Mouse (Mus musculus) CH12.LX (cell line): ENCODE measurements around the gene Gm20481. TPM values are rescaled to one million over a fixed set of nuclear protein-coding genes. Genes with fewer than 3 reads are reported as not detected.

Experiments
- DNase-seq: peaks from one replicate; pipeline ENCODE4 v3.0.0-alpha.2; 2013; ENCODE audit errors: extremely low read depth
- H3K27ac ChIP-seq: 2 replicates; pipeline ENCODE4 v1.5.1; 2012; ENCODE audit warnings: low read depth, mild to moderate bottlenecking, control low read depth, moderate library complexity; ENCODE audit not compliant: insufficient read depth
- H3K27me3 ChIP-seq: replicated peaks from 2 replicates; pipeline ENCODE3; 2012; ENCODE audit warnings: inconsistent platforms
- H3K36me3 ChIP-seq, 2 experiments: replicated peaks in 1 of 2; 2 replicates each; pipeline versions ENCODE3 to v1.6.1; 2012; ENCODE audit warnings: inconsistent platforms in 1 of 2, low read length in 1 of 2, mild to moderate bottlenecking in 1 of 2, mixed read lengths in 1 of 2, moderate library complexity in 1 of 2; ENCODE audit not compliant: control insufficient read depth in 1 of 2, insufficient read depth in 1 of 2
- H3K4me1 ChIP-seq, 2 experiments: 2 replicates each; pipeline ENCODE4 v1.6.1; 2012; ENCODE audit warnings: inconsistent platforms in 1 of 2, moderate library complexity in 1 of 2; ENCODE audit not compliant: insufficient read depth in 2 of 2, control insufficient read depth in 1 of 2
- H3K4me2 ChIP-seq: 2 replicates; pipeline ENCODE4 v1.6.1; 2012; ENCODE audit warnings: low read depth, mild to moderate bottlenecking, control low read depth; ENCODE audit not compliant: poor library complexity, insufficient read depth, severe bottlenecking
- H3K4me3 ChIP-seq, 3 experiments: fragments of 150-350 bp in 1 of 3; sonication (generic) in 1 of 3; replicated peaks in 1 of 3; 2 replicates each; pipeline versions ENCODE3 to v1.5.1; 2011 to 2012; ENCODE audit warnings: low read depth in 2 of 3, low read length in 2 of 3, mild to moderate bottlenecking in 2 of 3, moderate library complexity in 2 of 3, control low read depth in 1 of 3, improper control_type of control experiment in 1 of 3, inconsistent platforms in 1 of 3, mixed read lengths in 1 of 3; ENCODE audit not compliant: poor library complexity in 1 of 3
- H3K79me2 ChIP-seq: replicated peaks from 2 replicates; pipeline ENCODE4 v1.6.1; 2012; ENCODE audit warnings: mild to moderate bottlenecking, moderate library complexity; ENCODE audit not compliant: control insufficient read depth, poor library complexity, insufficient read depth, severe bottlenecking; ENCODE audit errors: extremely low read depth
- H3K9ac ChIP-seq: 2 replicates; pipeline ENCODE4 v1.6.1; 2012; ENCODE audit warnings: low read depth, mild to moderate bottlenecking, control low read depth, moderate library complexity; ENCODE audit not compliant: insufficient read depth
- H3K9me3 ChIP-seq: replicated peaks from 2 replicates; pipeline ENCODE3; 2012; ENCODE audit warnings: low read length, inconsistent platforms, mixed read lengths
- CHD2 ChIP-seq: IDR thresholded peaks from 2 replicates; pipeline ENCODE4 v1.6.1; 2011; ENCODE audit warnings: low read length, improper control_type of control experiment
- CTCF ChIP-seq, 2 experiments: IDR thresholded peaks in 1 of 2; conservative IDR thresholded peaks in 1 of 2; 2 replicates each; pipeline ENCODE4 v1.5.1; 2011 to 2012; ENCODE audit warnings: low read depth in 2 of 2, low read length in 2 of 2, improper control_type of control experiment in 1 of 2, inconsistent platforms in 1 of 2, mild to moderate bottlenecking in 1 of 2, moderate library complexity in 1 of 2
- E2F4 ChIP-seq: IDR thresholded peaks from 2 replicates; pipeline ENCODE4 v1.6.1; 2011; ENCODE audit warnings: low read depth, low read length, improper control_type of control experiment; ENCODE audit not compliant: insufficient replicate concordance
- ELF1 ChIP-seq: IDR thresholded peaks from 2 replicates; pipeline ENCODE4 v1.6.1; 2014; ENCODE audit warnings: low read depth, mild to moderate bottlenecking, inconsistent platforms, low read length, improper control_type of control experiment
- EP300 ChIP-seq: IDR thresholded peaks from 2 replicates; pipeline ENCODE4 v1.6.1; 2011; ENCODE audit warnings: low read length, improper control_type of control experiment
- ETS1 ChIP-seq: conservative IDR thresholded peaks from 2 replicates; pipeline ENCODE4 v1.6.1; 2012; ENCODE audit warnings: low read depth, mild to moderate bottlenecking, inconsistent platforms, low read length, improper control_type of control experiment, moderate library complexity
- MAFK ChIP-seq: IDR thresholded peaks from 2 replicates; pipeline ENCODE4 v1.6.1; 2011; ENCODE audit warnings: low read length, improper control_type of control experiment; ENCODE audit not compliant: insufficient replicate concordance
- MAX ChIP-seq: IDR thresholded peaks from 2 replicates; pipeline ENCODE4 v1.6.1; 2011; ENCODE audit warnings: low read length, improper control_type of control experiment
- MAZ ChIP-seq: IDR thresholded peaks from 2 replicates; pipeline ENCODE4 v1.6.1; 2012; ENCODE audit warnings: low read depth, mild to moderate bottlenecking, inconsistent platforms, low read length, improper control_type of control experiment, moderate library complexity
- NELFE ChIP-seq: IDR thresholded peaks from 2 replicates; pipeline ENCODE4 v1.6.1; 2011; ENCODE audit warnings: low read depth, low read length, improper control_type of control experiment
- PAX5 ChIP-seq: IDR thresholded peaks from 2 replicates; pipeline ENCODE4 v1.6.1; 2012; ENCODE audit warnings: low read length, inconsistent platforms, mixed read lengths
- POLR2AphosphoS2 ChIP-seq: IDR thresholded peaks from 2 replicates; pipeline ENCODE4 v1.6.1; 2011; ENCODE audit warnings: low read depth, low read length, improper control_type of control experiment
- RAD21 ChIP-seq: IDR thresholded peaks from 2 replicates; pipeline ENCODE4 v1.6.1; 2011; ENCODE audit warnings: low read depth, mild to moderate bottlenecking, low read length, improper control_type of control experiment, moderate library complexity
- SMC3 ChIP-seq: IDR thresholded peaks from 2 replicates; pipeline ENCODE4 v1.6.1; 2011; ENCODE audit warnings: low read depth, low read length, improper control_type of control experiment
- TBP ChIP-seq: conservative IDR thresholded peaks from 2 replicates; pipeline ENCODE4 v1.6.1; 2011; ENCODE audit warnings: low read depth, low read length, improper control_type of control experiment
- USF2 ChIP-seq: conservative IDR thresholded peaks from 2 replicates; pipeline ENCODE4 v1.6.1; 2011; ENCODE audit warnings: low read depth, low read length, improper control_type of control experiment
- ZKSCAN1 ChIP-seq: IDR thresholded peaks from 2 replicates; pipeline ENCODE4 v1.6.1; 2012; ENCODE audit warnings: low read depth, inconsistent platforms, low read length, improper control_type of control experiment, borderline replicate concordance
- dilution Hi-C: fragments of 300-500 bp; cut with MboI; formaldehyde crosslinking; loops from 2 replicates; pipeline ENCODE4 v1.14.3; 2020; ENCODE audit warnings: low sequenced_read_pairs; ENCODE audit not compliant: extremely low pct_unique_long_range_greater_than_20kb, extremely low pct_ligation_motif_present
- in situ Hi-C: fragments of 300-500 bp; cut with MboI; formaldehyde crosslinking; loops from 3 replicates; pipeline ENCODE4 v1.14.3; 2019; ENCODE audit warnings: low sequenced_read_pairs, low pct_ligation_motif_present, low pct_unique_long_range_greater_than_20kb, mixed read lengths
- polyA plus RNA-seq: library from polyadenylated mRNA; unstranded; fragments of >175 nt; gene quantifications from 2 replicates; pipeline ENCODE4 v1.2.1, GENCODE M21; 2012; ENCODE audit warnings: low read depth; ENCODE audit not compliant: insufficient read length
- total RNA-seq, 2 experiments: library from RNA; depleted of rRNA; stranded (reverse); fragments of 300-350 nt in 1 of 2; fragments of >200 nt in 1 of 2; gene quantifications; 2 replicates each; pipeline ENCODE4 v1.2.3; 2012 to 2014

The Gm20481 gene
- total and polyA plus RNA-seq, 3 experiments = not detected

DNA sequence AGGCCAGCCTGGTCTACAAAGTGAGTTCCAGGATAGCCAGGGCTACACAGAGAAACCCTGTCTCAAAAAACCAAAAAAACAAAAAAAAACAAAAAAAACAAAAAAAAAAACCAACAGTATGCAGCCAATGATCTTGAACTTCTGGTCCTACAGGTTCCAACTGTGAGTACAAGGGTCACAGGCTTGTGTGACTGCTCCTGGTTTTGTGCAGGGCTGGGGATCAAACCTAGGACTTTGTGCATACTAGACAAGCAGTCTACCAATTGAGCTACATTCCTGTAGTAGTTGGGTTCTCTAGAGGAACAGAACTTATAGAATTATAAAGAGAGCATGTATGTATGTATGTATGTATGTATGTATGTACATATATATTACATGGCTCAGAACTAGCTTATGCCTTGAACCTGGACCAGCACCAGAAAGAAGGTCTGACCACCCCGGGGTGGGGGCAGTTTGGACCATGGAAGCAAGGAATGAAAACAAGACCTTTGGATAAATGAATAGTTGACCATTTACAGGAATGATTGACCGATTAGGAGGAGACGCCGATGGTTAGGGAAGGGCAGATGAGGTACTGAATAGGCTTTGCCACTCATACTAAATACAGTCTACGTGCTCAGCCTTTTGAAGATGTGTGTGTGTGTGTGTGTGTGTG, 23.1 kb upstream of the Gm20481 start:
- Histone ChIP-seq H3K9me3 (no peaks in the 10 kb centered on the region), H3K27me3 (no peaks in the 10 kb centered on the region), H3K36me3 (peaks cover 15 to 32% of the 10 kb centered on the region in 2 experiments), H3K4me2 (no peak overlapping the region), H3K79me2 (peaks cover 14% of the 10 kb centered on the region), H3K27ac (no peak overlapping the region), H3K4me3 (no peak overlapping the region), H3K4me1 (peaks cover 10 to 15% of the 10 kb centered on the region in 2 experiments; a peak in 3 of 4 replicates), H3K9ac (no peak overlapping the region)
- no peak for DNase-seq
- in situ Hi-C loops (no loop called here), dilution Hi-C loops (no loop called here)
- TF ChIP-seq ETS1 = no peak
- no peak for TF ChIP-seq E2F4
- TF ChIP-seq USF2 = no peak
- no peak for TF ChIP-seq NELFE

DNA sequence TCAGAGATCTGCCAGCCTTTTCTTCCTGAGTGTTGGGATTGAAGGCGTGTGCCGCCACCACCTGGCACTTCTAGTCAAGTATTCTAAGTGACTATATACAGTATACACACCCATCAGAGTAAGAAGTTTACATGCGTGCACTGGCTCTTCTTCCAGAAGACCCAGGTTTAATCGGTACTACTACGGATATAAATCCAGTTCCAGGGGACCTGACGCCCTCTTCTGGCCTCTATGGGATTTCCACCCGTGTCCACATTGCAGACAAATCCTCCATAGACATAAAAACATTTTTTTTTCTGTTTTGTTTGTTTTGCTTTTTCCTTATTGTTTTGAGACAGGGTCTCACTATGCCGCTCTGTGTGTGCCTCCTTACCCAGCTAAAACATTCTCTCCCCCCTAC, 22.1 kb upstream of the Gm20481 start:
- no peak overlapping the region for H3K4me3 ChIP-seq
- peak; percentile 46 for DNase-seq
- peaks cover 19% of the 10 kb centered on the region for H3K79me2 ChIP-seq
- no peaks in the 10 kb centered on the region for H3K9me3 ChIP-seq
- H3K9ac ChIP-seq = no peak overlapping the region
- no peak overlapping the region for H3K27ac ChIP-seq
- TF ChIP-seq MAX = no peak
- TF ChIP-seq CHD2 = no peak
- TF ChIP-seq CTCF (conservative IDR thresholded peaks at IDR 0.05 in 1 of 2, IDR thresholded peaks at IDR 0.05 in 1 of 2; ENCODE audit: low read depth in 2 of 2, low read length in 2 of 2) = peak; percentile 36 to 56; a peak in 3 of 4 replicates
- TF ChIP-seq NELFE = no peak
- no peak for TF ChIP-seq MAFK
- no peak for TF ChIP-seq ELF1
- no peak for TF ChIP-seq EP300
- TF ChIP-seq TBP = no peak
- no peak for TF ChIP-seq ETS1
- no peak for TF ChIP-seq ZKSCAN1
- TF ChIP-seq POLR2AphosphoS2 = no peak
- TF ChIP-seq SMC3 = peak; percentile 10; the same call in 1 of the 2 replicates
- TF ChIP-seq MAZ = no peak
- no peak for TF ChIP-seq PAX5
- peak; percentile 17 for TF ChIP-seq RAD21
- peaks cover 15 to 36% of the 10 kb centered on the region in 2 experiments for H3K36me3 ChIP-seq
- no peak overlapping the region for H3K4me2 ChIP-seq
- H3K4me1 ChIP-seq = peaks cover 10 to 15% of the 10 kb centered on the region in 2 experiments; a peak in 3 of 4 replicates
- dilution Hi-C loops (no loop called here), in situ Hi-C loops (no loop called here)
- no peaks in the 10 kb centered on the region for H3K27me3 ChIP-seq
